Mouse (Mus musculus) thymus, postnatal 0 days (tissue): ENCODE data around the gene Trank1. TPM values are rescaled to one million over a fixed set of nuclear protein-coding genes. Genes with fewer than 3 reads are reported as not detected.

Experiments used
- DNase-seq: peaks from one replicate; pipeline ENCODE4 v3.0.0-alpha.2; 2015; ENCODE audit warnings: low spot score
- polyA plus RNA-seq: library from polyadenylated mRNA; unstranded; fragments of >200 nt; fragmentation: Nextera tagmentation; extraction: Ambion mirVana; gene quantifications from 2 replicates; pipeline ENCODE4 v1.2.1, GENCODE M21; 2015

Trank1 gene
- polyA plus RNA-seq, 1 experiment from 2014 or later: 0.05 TPM

DNA sequence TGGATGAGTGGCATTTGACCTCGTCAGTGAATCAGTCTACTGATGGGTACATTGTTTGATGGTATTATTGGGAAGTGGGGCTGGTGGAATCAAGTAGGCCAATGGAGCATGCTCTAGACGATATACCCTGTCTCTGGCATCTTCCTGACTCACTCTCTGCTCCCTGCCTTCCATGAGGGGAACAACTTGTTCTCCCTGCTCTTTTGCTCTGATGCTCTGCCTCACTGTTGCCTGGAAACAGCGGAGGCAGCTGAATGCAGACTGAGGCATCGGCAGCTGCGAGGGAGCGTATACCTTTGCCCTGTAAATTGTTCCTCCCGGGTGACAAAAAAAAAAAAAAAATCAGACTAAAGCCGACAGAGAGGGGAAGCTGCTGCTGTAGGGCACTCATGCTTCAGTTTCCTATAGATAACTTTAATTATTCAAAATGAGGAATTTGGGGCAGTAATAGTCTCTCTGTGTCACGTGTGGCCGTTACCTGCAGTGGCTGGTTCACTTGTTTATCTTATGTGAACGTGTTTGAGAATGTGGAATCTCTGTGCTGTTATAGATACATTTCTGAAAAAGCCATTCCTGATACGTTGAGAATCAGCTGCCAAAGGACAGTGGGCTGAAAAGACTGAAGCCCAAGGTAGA is 9.2 kb upstream of the Trank1 start:
- no peak for DNase-seq

- DNase-seq: no peak
These were observed 7.5 kb upstream of the Trank1 start for GRCm38 (mm10) chr9:111304036-111304435.

DNA sequence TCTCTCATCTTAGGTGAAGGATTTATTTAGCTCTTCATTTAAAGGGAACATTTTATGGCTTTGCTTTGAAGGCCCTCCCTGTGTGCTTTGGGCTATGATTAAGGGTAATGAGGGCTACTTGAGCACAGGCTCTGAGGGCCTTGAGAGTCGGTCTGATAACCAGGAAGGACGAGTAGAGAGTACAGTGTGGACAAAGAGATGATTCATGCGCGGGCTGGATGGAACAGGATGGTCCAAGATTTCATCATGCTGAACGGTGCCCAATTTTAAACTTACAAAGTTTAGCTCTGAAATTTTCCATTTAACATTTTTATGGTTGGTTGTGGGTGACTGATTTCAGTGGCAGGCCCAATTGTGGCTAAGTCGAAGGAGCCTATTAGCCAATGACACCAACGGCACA is 5.4 kb upstream of the Trank1 start:
- DNase-seq: no peak

GRCm38 (mm10) chr9:111311843-111312441 is 403 bp downstream of the Trank1 start:
- no peak for DNase-seq

- no peak for DNase-seq
These were observed 1.1 kb downstream of the Trank1 start for GRCm38 (mm10) chr9:111312442-111313141.

- no peak for DNase-seq
These were observed 1.8 kb downstream of the Trank1 start for GRCm38 (mm10) chr9:111313299-111313698.

DNA sequence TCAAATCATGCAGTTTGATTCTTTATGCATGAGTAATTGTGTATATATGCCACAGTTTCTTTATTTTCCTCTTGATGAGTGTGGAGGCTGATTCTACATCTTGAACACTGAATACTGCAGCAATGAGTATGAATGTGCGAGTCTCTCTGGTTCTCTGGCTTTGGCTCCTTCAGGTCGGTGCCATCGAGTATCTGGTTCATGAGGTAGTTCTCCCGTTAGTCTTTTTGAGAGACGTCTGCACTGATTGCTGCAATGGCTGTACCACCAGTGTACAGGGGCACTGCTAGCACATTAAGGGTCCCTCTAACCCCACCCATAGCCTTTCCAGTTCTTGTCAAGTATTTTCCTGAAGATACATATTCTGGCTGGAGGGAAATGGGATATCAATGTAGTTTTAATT is 2.3 kb downstream of the Trank1 start:
- DNase-seq: no peak

DNA sequence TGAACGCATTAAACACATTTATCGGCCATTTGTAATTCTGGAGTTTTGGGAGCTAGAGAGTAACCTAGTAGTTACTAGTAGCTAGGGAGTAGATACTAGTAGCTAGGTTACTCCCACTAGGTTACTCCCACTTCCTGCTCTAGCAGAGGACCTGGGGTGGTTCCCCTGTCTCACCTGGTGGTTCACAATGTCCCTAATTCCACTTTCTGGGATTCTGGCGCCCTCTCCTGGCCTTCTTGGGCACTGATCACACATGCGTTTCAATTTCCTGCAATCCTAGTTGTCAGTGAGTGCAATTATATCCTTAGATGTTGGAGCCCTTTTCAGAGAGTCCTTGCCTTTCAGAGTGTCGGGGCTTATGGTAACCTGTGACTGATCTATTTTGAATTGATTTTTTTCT is 2.7 kb downstream of the Trank1 start:
- DNase-seq: peak; percentile 56

DNA sequence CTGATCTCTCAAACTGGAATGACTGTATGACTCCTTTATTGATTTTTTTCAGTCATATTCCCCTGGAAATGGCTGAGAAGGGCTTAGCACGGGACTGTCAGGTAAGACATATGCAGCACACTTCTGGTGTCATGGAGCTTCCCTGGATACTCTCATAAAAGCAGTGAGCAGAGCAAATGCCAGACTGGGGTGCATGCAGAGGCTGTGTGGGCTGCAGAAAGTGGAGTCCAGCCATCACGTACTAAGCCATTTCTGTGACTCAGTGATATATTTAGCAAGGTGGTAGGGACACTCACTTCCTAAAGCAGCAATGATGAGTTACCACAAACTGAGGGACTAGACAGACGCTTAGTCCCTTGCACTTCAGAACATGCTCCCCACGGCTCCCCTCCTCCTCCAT is 9.4 kb downstream of the Trank1 start:
- DNase-seq: no peak

GRCm38 (mm10) chr9:111324881-111325280 is 13.3 kb downstream of the Trank1 start:
- no peak for DNase-seq

DNA sequence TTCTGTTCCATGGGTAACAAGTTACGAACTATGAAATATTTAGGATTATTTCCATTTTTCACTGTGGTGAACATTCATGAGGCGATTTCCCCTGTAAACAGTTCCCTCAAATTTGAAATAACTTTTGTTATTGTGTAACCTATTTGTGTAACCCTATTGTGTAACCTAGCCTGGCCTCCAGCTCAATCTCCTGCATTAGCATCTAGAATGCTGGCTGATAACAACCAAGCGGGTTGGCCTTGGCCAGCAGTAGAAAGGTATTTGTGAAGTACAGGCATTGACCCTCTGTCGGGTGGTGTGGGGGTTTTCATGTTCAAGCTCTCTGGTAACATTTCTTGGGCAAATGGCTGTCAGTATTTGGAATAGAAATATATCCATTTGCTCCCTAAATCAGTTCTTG is 18.3 kb downstream of the Trank1 start:
- no peak for DNase-seq

GRCm38 (mm10) chr9:111333790-111334189 is 22.3 kb downstream of the Trank1 start:
- DNase-seq: no peak

DNA sequence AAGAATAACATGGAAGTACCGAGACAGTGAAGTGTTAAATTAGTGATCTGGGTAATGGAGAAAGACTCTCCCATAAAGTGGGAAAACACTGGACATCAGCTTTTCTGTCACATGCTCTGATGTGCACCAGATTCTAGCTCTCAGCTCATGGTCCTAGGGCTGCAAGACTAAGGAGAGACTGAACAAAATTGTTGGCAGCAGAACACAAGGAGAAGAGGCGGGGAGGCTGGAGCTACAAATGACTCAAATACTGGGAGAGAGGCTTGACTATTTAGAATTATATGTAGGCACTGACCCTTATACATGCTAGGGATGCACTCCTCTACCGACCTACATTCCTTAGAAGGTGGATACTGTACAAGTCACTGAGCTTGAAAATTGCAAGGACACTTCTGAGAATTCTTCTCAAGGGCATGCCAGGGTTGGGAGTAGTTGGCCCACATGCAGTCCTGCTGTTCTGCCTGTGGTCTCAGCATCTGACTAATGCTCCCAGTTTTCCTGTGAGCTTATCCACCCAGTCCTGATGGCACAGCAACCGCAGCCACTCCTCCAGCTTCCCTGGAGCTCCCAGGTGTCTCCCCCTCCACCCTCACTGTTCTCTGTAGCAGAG is 23.1 kb downstream of the Trank1 start:
- no peak for DNase-seq

GRCm38 (mm10) chr9:111351233-111351632 is 39.7 kb downstream of the Trank1 start:
- no peak for DNase-seq

DNA sequence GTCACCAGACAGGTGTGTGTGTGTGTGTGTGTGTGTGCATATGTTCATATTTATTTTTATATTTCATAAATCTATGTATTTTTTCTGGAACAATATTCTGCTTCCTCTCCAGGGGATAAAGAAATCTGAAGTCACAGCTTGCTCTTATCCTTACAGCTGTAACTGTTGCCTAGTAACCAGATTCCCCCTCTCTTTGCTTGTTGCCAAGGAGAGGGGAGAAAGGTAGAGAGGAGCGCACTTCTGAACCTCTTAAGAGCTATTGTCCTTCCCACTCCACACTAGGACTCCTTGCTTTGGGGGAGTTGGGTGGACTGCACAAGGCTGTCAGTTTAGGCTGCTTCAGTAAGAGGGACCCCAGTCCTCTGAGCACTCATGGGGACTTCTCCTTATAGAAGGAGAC is 40.1 kb downstream of the Trank1 start:
- no peak for DNase-seq

DNA sequence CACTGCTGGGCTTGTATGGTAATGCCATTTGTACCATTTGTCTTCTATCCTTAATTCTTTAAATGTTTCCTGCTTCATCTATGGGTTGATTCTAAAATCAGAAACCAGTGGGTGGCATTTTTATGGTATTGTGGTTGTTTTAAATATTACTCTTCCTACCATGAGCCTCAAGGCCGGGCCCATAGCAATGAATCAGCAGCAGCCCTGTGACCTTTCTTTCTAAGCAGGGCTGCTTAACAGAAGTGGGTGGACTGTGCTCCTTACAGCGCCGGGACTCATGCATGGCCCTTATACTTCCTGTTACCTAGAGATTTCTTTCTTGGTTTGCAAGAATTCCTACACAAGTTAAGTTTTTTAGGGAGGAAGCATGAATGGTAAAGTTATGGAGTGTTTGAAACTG is 41.1 kb downstream of the Trank1 start:
- no peak for DNase-seq

GRCm38 (mm10) chr9:111355041-111355440 is 43.5 kb downstream of the Trank1 start:
- DNase-seq: no peak

DNA sequence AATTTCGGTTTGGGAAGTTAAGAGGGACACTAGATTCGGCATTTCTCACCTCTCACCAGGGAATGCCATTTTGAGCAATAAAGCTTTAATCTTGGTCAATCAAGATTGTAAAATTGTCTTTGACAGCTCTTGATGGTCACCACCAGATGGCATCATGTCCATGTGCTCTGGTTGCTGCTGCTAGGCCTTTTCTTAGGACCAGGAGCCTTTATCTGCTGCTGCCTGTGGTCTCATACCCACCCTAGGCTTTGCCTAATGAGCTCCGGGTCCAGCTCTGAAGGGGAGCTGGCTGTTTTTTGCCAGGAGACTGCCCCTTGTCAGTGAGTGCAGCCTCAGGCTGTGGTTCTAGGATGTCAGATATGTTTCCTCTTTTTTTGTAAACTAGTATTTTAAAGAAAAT is 44.8 kb downstream of the Trank1 start:
- DNase-seq: no peak

DNA sequence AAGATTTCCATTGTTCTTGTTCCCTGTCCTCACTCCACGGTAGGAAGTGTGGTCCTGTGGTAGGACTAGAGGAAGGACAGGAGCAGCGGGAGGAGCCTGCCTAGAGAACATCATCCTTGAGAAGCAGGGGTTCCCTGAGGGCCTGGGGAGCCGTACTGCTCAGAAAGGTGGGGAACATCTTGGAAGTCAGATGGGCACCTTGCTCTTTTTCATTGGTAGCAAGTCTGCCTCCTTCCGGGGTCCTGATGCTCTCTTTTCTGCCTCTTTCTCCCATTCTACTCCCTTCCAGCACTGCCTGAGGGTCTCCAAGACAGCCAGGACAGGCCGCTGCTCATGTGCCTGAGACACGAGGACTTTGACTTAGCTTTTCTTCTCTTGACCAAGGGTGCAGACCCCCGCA is 52.1 kb downstream of the Trank1 start:
- DNase-seq: no peak

GRCm38 (mm10) chr9:111367713-111368112 is 56.2 kb downstream of the Trank1 start:
- DNase-seq: no peak

DNA sequence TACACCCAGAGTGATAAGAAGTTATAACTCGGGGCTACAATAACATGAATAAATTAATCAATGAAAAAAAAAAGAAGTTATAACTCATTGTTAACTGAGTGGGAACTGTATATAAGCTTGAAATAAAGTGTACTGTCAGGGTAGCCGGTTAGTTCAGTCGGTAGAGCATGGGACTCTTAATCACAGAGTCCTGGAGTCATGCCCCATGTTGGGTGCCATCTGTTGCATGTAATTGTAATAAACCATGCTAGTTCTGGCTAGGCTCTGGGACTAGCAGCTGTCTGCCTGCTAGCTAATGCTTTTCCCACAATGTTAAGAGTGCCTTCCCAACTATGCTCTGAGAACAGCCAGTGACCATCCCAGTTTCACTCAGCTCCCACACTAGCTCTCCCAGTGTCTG is 60.5 kb downstream of the Trank1 start:
- DNase-seq: no peak

DNA sequence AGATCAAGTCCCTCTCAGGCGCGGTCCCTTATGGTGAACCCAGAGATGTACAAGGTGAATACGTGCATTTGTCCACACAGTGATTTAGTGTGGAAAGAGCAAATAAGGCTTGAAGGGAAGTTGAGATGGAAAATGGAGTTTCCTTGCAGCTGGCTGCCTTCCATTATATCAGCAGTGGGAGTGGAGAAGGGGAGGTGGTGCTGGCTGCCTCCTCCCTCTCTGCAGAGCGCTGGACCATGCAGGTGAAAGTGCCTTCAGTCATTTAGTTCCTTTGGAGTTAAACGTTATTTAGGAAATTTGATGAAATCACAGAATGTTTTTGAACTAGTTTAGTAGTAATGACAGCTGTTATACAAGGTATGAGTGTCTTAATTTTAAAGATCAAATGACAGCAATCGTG is 66.3 kb downstream of the Trank1 start:
- DNase-seq: no peak
